Mouse (Mus musculus): ENCODE results near the gene Metrn.

DNA sequence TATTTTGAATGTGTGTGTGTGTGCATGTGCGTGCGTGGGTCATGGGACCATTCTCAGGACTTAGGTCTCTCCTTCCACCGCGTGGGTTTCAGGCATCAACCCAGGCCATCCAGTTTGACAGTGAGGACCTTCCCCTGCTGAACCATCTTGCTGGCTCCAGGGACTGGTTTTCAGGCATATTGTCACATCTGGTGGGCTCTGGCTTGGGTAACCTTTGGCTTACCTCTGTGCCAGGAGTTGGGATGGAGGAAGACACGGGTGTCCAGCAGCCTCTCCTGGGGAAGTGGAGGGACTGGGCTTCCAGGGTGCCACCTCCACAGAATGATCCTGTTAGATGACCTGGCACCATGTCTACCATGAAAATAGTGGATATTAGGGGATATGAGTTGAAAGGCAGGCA lies 19.0 kb downstream of the Metrn start:
- TF ChIP-seq CTCF (IDR thresholded peaks at IDR 0.05; ENCODE audit: low read depth, low read length) = no peak
- TF ChIP-seq POLR2A (IDR thresholded peaks at IDR 0.05; ENCODE audit: borderline replicate concordance, low read depth, low read length) = no peak

All from bone marrow macrophage, adult 2 months (primary cell).